Mouse (Mus musculus): Measurements from ENCODE around the gene Pphln1. TPM values are rescaled to one million over a fixed set of nuclear protein-coding genes. Genes with fewer than 3 reads are reported as not detected.

The Pphln1 gene
- polyA plus RNA-seq, 1 experiment from 2014 or later: 50.2 TPM

DNA sequence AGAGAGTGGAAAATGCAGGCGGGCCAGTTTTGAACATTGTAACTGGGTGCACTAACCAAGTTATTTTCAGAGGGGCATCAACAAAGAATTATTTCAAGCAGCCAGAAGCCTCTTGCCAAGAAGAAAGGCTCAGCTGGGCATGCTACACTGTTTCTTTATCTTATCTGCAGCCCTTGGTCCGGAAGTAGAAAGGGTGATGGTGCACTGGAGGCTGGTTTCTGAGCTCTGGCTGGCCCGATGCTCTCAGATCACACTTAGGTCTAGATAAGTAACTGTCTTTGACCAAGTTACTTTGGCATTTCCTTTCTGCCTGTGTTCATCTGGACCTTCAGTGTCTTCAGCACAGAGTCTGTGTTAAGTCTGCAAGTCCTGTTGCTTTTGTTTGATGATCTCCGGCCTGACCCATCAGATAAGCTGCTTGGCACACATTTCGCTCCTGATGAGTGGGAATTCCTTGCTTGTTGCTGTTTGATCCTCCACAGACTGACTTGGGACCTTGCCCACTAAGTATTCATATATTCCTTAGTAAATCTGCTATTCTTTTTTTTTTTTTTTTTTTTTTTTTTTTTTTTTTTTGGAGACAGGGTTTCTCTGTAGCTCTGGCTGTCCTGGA is 127.3 kb downstream of the Pphln1 start:
- no peak overlapping the region for H3K9ac ChIP-seq (replicated peaks; ENCODE audit: low read depth, low read length)
- WGBS: 69% methylated on average over 5 of the region's 5 CpGs
- H3K4me1 ChIP-seq (ENCODE audit: control insufficient read depth, insufficient read depth, low read length): peaks cover 13% of the 10 kb centered on the region; the same call in 1 of the 2 replicates
- no peak for ATAC-seq (ENCODE audit: insufficient number of reproducible peaks, insufficient read depth, low FRiP score, low read depth)
- no peak overlapping the region for H3K4me2 ChIP-seq (replicated peaks; ENCODE audit: low read depth, low read length)
- H3K27ac ChIP-seq (ENCODE audit: low read length): no peak overlapping the region
- no peaks in the 10 kb centered on the region for H3K9me3 ChIP-seq (ENCODE audit: control insufficient read depth, low read depth, low read length)
- H3K27me3 ChIP-seq (ENCODE audit: control insufficient read depth, insufficient read depth, low read length): no peaks in the 10 kb centered on the region
- no peaks in the 10 kb centered on the region for H3K36me3 ChIP-seq (ENCODE audit: control insufficient read depth, insufficient read depth, low read length)
- no peak overlapping the region for H3K4me3 ChIP-seq (ENCODE audit: low read depth, low read length)

DNA sequence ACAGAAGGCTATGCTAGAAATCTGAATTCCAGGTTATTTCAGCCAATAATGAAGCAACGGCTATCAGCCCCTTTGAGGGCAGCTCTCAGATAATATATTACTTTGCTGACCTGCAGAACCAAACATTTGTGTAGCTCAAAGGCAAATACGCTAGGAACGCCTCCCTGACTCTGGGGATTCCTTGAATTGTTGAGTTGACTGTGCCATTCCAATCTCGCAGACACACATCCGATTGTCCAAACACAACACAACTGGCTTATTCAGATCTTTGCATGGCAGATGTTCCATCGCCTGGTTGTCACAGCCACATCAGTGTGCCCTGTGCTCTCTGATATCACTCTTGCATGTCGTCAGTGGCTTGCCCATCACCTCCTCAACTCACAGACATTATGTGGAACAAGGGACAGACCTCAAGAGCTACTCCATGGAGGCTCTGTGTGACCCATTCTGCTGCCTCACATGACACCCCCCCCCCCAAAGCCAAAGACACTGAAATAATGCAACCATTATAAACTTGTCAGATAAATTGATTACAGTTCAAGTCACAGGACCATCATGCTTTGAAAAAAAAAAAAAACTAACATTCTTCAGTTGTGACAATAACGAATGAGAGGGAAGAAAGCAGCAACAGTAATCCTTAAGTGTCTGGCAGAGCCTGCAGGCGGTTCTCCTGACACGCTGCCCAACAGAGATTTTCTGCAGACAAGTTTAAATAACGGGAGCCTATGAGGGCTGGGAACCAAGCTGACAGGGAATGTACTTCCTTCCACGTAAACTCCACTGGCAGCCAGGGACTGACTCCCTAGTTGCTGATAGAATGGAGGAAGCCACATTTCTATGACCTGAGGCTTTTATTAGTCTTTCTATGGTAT is 131.9 kb downstream of the Pphln1 start:
- Histone ChIP-seq H3K27me3 (ENCODE audit: control insufficient read depth, insufficient read depth, low read length) (no peaks in the 10 kb centered on the region), H3K27ac (ENCODE audit: low read length) (peak overlapping the region; percentile 58; the same call in 1 of the 2 replicates), H3K36me3 (ENCODE audit: control insufficient read depth, insufficient read depth, low read length) (no peaks in the 10 kb centered on the region), H3K4me1 (ENCODE audit: control insufficient read depth, insufficient read depth, low read length) (peaks cover 19% of the 10 kb centered on the region; the same call in 1 of the 2 replicates), H3K4me3 (ENCODE audit: low read depth, low read length) (no peak overlapping the region), H3K9ac (replicated peaks; ENCODE audit: low read depth, low read length) (no peak overlapping the region), H3K4me2 (replicated peaks; ENCODE audit: low read depth, low read length) (no peak overlapping the region), H3K9me3 (ENCODE audit: control insufficient read depth, low read depth, low read length) (no peaks in the 10 kb centered on the region)
- no peak for ATAC-seq (ENCODE audit: insufficient number of reproducible peaks, insufficient read depth, low FRiP score, low read depth)
- WGBS: 15% methylated on average over 12 of the region's 12 CpGs

DNA sequence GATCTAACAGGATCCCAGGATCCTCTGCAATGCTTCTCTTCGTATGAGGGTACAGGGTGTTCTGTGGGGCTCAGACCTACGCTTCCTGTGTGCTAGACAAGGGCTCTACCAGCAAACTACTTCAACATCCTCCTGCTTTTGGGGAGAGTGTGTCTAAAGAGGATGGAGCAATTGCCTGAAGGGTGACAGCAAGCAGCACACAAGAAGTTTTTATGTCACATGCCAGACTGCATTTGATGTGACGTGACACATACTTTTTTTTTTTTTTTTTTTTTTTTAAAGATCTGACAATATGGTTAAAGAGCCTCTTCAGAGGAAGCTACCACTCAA is 132.5 kb downstream of the Pphln1 start:
- Histone ChIP-seq H3K4me1 (ENCODE audit: control insufficient read depth, insufficient read depth, low read length) (peaks cover 19% of the 10 kb centered on the region; the same call in 1 of the 2 replicates), H3K27me3 (ENCODE audit: control insufficient read depth, insufficient read depth, low read length) (no peaks in the 10 kb centered on the region), H3K4me3 (ENCODE audit: low read depth, low read length) (no peak overlapping the region), H3K4me2 (replicated peaks; ENCODE audit: low read depth, low read length) (no peak overlapping the region), H3K9me3 (ENCODE audit: control insufficient read depth, low read depth, low read length) (no peaks in the 10 kb centered on the region), H3K9ac (replicated peaks; ENCODE audit: low read depth, low read length) (no peak overlapping the region), H3K36me3 (ENCODE audit: control insufficient read depth, insufficient read depth, low read length) (no peaks in the 10 kb centered on the region), H3K27ac (ENCODE audit: low read length) (peak overlapping the region; percentile 58; the same call in 1 of the 2 replicates)
- 65% methylated on average over 3 of the region's 3 CpGs for WGBS
- ATAC-seq (ENCODE audit: insufficient number of reproducible peaks, insufficient read depth, low FRiP score, low read depth): no peak

DNA sequence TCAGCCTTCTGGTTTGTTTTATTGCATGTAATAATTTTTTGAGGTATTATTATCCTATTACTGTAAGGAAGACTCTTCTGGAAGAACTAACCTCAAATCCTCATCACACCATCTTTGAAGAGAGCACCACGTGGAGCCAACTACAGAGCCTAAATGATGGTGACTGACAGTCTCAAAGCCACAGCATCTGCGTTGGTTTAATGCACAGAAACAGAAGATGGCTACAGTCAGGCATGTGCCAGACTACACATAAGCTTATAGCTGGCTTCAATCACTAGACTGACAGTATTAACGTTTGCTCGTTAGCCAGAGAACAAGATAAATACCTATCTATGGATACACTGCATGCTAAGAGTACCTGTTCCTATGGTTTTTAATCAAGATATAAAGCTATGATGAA is 138.0 kb downstream of the Pphln1 start:
- WGBS: 72% methylated on average over 4 of the region's 4 CpGs
- H3K4me2 ChIP-seq (replicated peaks; ENCODE audit: low read depth, low read length): no peak overlapping the region
- H3K4me1 ChIP-seq (ENCODE audit: control insufficient read depth, insufficient read depth, low read length): peaks cover 4% of the 10 kb centered on the region; the same call in 1 of the 2 replicates
- no peaks in the 10 kb centered on the region for H3K36me3 ChIP-seq (ENCODE audit: control insufficient read depth, insufficient read depth, low read length)
- no peak overlapping the region for H3K9ac ChIP-seq (replicated peaks; ENCODE audit: low read depth, low read length)
- ATAC-seq (ENCODE audit: insufficient number of reproducible peaks, insufficient read depth, low FRiP score, low read depth): no peak
- no peaks in the 10 kb centered on the region for H3K9me3 ChIP-seq (ENCODE audit: control insufficient read depth, low read depth, low read length)
- H3K4me3 ChIP-seq (ENCODE audit: low read depth, low read length): no peak overlapping the region
- H3K27me3 ChIP-seq (ENCODE audit: control insufficient read depth, insufficient read depth, low read length): no peaks in the 10 kb centered on the region
- H3K27ac ChIP-seq (ENCODE audit: low read length): no peak overlapping the region

DNA sequence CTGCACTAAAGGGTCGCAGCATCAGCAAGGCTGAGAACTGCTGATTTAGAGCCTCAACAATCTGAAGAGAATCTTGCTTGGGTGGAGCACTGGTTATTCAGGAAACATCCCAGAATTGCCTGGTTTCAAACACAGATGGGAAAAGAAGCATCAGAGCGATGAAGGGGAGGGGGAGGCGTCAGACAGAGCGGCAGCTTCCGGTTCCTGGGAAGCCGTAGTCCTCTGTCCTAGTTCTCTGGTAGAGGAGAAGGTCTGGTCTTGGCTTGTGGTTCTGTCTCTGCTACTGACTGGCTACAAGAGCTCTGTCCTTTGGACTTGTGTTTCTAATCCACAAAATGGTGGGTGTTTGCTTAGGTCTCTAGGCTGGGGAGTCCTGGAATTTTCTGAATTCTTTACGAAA is 139.6 kb downstream of the Pphln1 start:
- Histone ChIP-seq H3K9me3 (ENCODE audit: control insufficient read depth, low read depth, low read length) (no peaks in the 10 kb centered on the region), H3K4me2 (replicated peaks; ENCODE audit: low read depth, low read length) (no peak overlapping the region), H3K36me3 (ENCODE audit: control insufficient read depth, insufficient read depth, low read length) (peaks cover 3% of the 10 kb centered on the region; the same call in 1 of the 2 replicates), H3K4me3 (ENCODE audit: low read depth, low read length) (no peak overlapping the region), H3K27me3 (ENCODE audit: control insufficient read depth, insufficient read depth, low read length) (no peaks in the 10 kb centered on the region), H3K27ac (ENCODE audit: low read length) (no peak overlapping the region), H3K4me1 (ENCODE audit: control insufficient read depth, insufficient read depth, low read length) (no peaks in the 10 kb centered on the region), H3K9ac (replicated peaks; ENCODE audit: low read depth, low read length) (no peak overlapping the region)
- ATAC-seq (ENCODE audit: insufficient number of reproducible peaks, insufficient read depth, low FRiP score, low read depth): no peak
- WGBS: 73% methylated on average over 7 of the region's 7 CpGs

DNA sequence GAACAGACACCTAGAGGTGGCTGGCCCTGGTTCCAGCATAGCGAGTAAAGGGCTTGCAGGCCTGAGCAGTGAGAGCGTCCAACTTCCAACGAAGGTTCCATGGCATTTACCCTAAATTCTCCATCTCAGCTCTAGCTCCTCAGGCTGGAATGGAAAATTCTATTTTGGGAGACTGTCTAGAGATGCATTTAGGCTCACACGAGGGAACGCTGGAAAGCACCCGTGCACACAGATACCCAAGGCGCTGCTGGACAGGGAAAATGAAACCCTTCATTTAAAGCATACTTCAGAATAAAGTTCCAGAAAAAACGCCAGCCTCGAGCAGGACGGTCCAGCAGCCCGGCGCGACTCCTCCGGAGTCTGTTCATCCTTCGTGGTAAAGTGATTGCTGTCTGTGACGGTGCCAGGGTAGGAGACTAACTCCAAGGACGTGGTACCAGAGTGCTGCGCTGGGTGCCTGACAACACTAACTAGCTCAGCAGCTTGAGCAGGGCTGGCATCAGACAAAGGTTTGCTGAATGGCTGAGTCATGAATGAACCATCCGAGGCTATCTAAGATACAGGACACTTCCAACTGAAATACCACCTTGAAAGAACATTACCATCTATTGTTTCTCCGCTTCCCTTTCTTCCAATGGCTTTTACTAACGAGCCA is 140.5 kb downstream of the Pphln1 start:
- no peak overlapping the region for H3K4me3 ChIP-seq (ENCODE audit: low read depth, low read length)
- no peak for ATAC-seq (ENCODE audit: insufficient number of reproducible peaks, insufficient read depth, low FRiP score, low read depth)
- H3K9ac ChIP-seq (replicated peaks; ENCODE audit: low read depth, low read length): no peak overlapping the region
- H3K27me3 ChIP-seq (ENCODE audit: control insufficient read depth, insufficient read depth, low read length): no peaks in the 10 kb centered on the region
- 86% methylated on average over 21 of the region's 21 CpGs for WGBS
- H3K4me1 ChIP-seq (ENCODE audit: control insufficient read depth, insufficient read depth, low read length): no peaks in the 10 kb centered on the region
- no peak overlapping the region for H3K4me2 ChIP-seq (replicated peaks; ENCODE audit: low read depth, low read length)
- H3K9me3 ChIP-seq (ENCODE audit: control insufficient read depth, low read depth, low read length): no peaks in the 10 kb centered on the region
- peaks cover 3% of the 10 kb centered on the region; the same call in 1 of the 2 replicates for H3K36me3 ChIP-seq (ENCODE audit: control insufficient read depth, insufficient read depth, low read length)
- no peak overlapping the region for H3K27ac ChIP-seq (ENCODE audit: low read length)

DNA sequence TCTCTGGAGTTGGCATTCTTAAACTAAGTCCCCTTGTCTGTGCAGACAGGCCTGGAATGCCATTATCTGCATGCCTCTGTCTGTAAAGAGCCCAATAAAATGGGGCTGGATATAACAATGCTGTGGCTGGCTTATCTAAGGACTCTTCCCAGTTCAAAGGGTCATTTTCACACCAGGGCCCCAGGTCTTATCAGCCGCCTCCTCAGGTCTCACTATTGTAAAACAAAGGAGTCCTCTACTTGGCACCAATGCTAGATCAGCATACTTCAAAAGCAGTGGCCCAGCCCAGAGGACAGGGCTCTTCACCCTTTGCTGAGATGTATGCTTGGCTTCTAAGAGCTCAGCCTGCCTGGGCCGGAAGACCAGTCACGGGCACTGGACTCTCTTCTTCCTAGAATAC is 141.3 kb downstream of the Pphln1 start:
- Histone ChIP-seq H3K4me2 (replicated peaks; ENCODE audit: low read depth, low read length) (no peak overlapping the region), H3K9ac (replicated peaks; ENCODE audit: low read depth, low read length) (no peak overlapping the region), H3K4me1 (ENCODE audit: control insufficient read depth, insufficient read depth, low read length) (0 out of 2 replicates have a peak, but pooled peaks cover 4% of the 10 kb centered on the region), H3K27me3 (ENCODE audit: control insufficient read depth, insufficient read depth, low read length) (no peaks in the 10 kb centered on the region), H3K9me3 (ENCODE audit: control insufficient read depth, low read depth, low read length) (no peaks in the 10 kb centered on the region), H3K36me3 (ENCODE audit: control insufficient read depth, insufficient read depth, low read length) (peaks cover 3% of the 10 kb centered on the region; the same call in 1 of the 2 replicates), H3K4me3 (ENCODE audit: low read depth, low read length) (no peak overlapping the region), H3K27ac (ENCODE audit: low read length) (no peak overlapping the region)
- no peak for ATAC-seq (ENCODE audit: insufficient number of reproducible peaks, insufficient read depth, low FRiP score, low read depth)
- WGBS: 66% methylated on average over 3 of the region's 3 CpGs
